Comparison of ENCODE assay signal across 16 mouse cellular contexts in genomic region chr8:92167340-92167783, GRCm38 (mm10).
DNase-seq lines count a peak whose midpoint lies in the region; ATAC-seq and TF ChIP-seq lines count a peak whose summit lies in the region.
"Had no signal": no experiment of that assay in that cellular context is flagged by ENCODE, and none has a peak within 500 bp of the region (broad histone marks: within the 10 kb centered on the region; RNA-seq: fewer than 3 reads in every experiment).

No protein-coding gene starts in this region.

- no peak for TF ChIP-seq POLR2A in thymus, adult 2 months (IDR thresholded peaks at IDR 0.05; ENCODE audit: control insufficient read depth, extremely low read depth, insufficient read depth, low read length, poor library complexity)

- H3K9ac ChIP-seq in kidney, embryonic 14.5 days (ENCODE audit: low read depth, low read length) = no peak overlapping the region
- H3K9ac ChIP-seq in neural tube, embryonic 11.5 days (ENCODE audit: low read length) = no peak overlapping the region
- H3K9ac ChIP-seq in forebrain, embryonic 14.5 days (ENCODE audit: low read length) = no peak overlapping the region
- H3K9ac ChIP-seq: liver, postnatal 0 days had no signal

- H3K4me3 ChIP-seq in kidney, embryonic 14.5 days (ENCODE audit: low read length) = no peak overlapping the region
- no peak overlapping the region for H3K4me3 ChIP-seq in neural tube, embryonic 11.5 days (ENCODE audit: low read depth, low read length)
- no peak overlapping the region for H3K4me3 ChIP-seq in forebrain, embryonic 14.5 days (ENCODE audit: low read depth, low read length)
- H3K4me3 ChIP-seq in thymus, adult 2 months (ENCODE audit: control insufficient read depth, insufficient read depth, low read length) = no peak overlapping the region
- H3K4me3 ChIP-seq: erythroblast, embryonic 14.5 days had no signal

- no peak overlapping the region for H3K27ac ChIP-seq in kidney, embryonic 14.5 days (ENCODE audit: low read depth, low read length)
- H3K27ac ChIP-seq in neural tube, embryonic 11.5 days (ENCODE audit: low read depth, low read length) = no peak overlapping the region
- H3K27ac ChIP-seq in forebrain, embryonic 14.5 days (ENCODE audit: low read depth, low read length) = no peak overlapping the region
- no peak overlapping the region for H3K27ac ChIP-seq in thymus, adult 2 months (ENCODE audit: control insufficient read depth, insufficient read depth, low read length)
- H3K27ac ChIP-seq: hindbrain, postnatal 0 days had no signal

- H3K36me3 ChIP-seq in kidney, embryonic 14.5 days (ENCODE audit: control insufficient read depth, insufficient read depth, low read length) = no peaks in the 10 kb centered on the region
- no peaks in the 10 kb centered on the region for H3K36me3 ChIP-seq in neural tube, embryonic 11.5 days (ENCODE audit: control insufficient read depth, insufficient read depth, low read length)
- no peaks in the 10 kb centered on the region for H3K36me3 ChIP-seq in forebrain, embryonic 14.5 days (ENCODE audit: control insufficient read depth, insufficient read depth, low read length)
- no peaks in the 10 kb centered on the region for H3K36me3 ChIP-seq in thymus, adult 2 months (ENCODE audit: control insufficient read depth, insufficient read depth, low read length)

- TF ChIP-seq CTCF in thymus, adult 2 months (IDR thresholded peaks at IDR 0.05; ENCODE audit: borderline replicate concordance, control insufficient read depth, extremely low read depth, insufficient read depth, low read length, poor library complexity) = no peak

- H3K4me2 ChIP-seq in kidney, embryonic 14.5 days (replicated peaks; ENCODE audit: low read depth, low read length) = no peak overlapping the region
- no peak overlapping the region for H3K4me2 ChIP-seq in neural tube, embryonic 11.5 days (ENCODE audit: low read depth)
- H3K4me2 ChIP-seq in forebrain, embryonic 14.5 days (ENCODE audit: low read length) = no peak overlapping the region

- no peak for DNase-seq in kidney, postnatal 14 days
- DNase-seq in neural tube, embryonic 11.5 days (ENCODE audit: low spot score) = peak; percentile 24
- no peak for DNase-seq in neural tube, embryonic 10.5 days (ENCODE audit: extremely low spot score, low spot score)
- peak; percentile 91 for DNase-seq in forebrain, embryonic 14.5 days (ENCODE audit: low spot score)
- peak; percentile 88 for DNase-seq in retina, postnatal 1 day
- DNase-seq in thymus, adult 2 months = no peak
- no peak for DNase-seq in ovary, postnatal 14 days (ENCODE audit: low spot score)
- DNase-seq: cerebellum, adult 11 months; kidney, adult 9 months; layer of hippocampus, postnatal 36 days; liver, postnatal 0 days; lung, postnatal 36 days; right cerebral cortex, postnatal 25 days had no signal

- H3K9me3 ChIP-seq in kidney, embryonic 14.5 days (ENCODE audit: control insufficient read depth, low read length) = no peaks in the 10 kb centered on the region
- no peaks in the 10 kb centered on the region for H3K9me3 ChIP-seq in neural tube, embryonic 11.5 days (ENCODE audit: control insufficient read depth, low read length)
- no peaks in the 10 kb centered on the region for H3K9me3 ChIP-seq in forebrain, embryonic 14.5 days (replicated peaks; ENCODE audit: control insufficient read depth, low read length)

- peak; percentile 60; the same call in 1 of the 2 replicates for ATAC-seq in kidney, embryonic 14.5 days (ENCODE audit: low FRiP score, low TSS enrichment)
- no peak for ATAC-seq in neural tube, embryonic 11.5 days (ENCODE audit: insufficient read depth, low FRiP score, low TSS enrichment)
- ATAC-seq in forebrain, embryonic 14.5 days = peak; percentile 84
- ATAC-seq: hindbrain, postnatal 0 days; liver, postnatal 0 days had no signal

- no peaks in the 10 kb centered on the region for H3K27me3 ChIP-seq in kidney, embryonic 14.5 days (ENCODE audit: control insufficient read depth, insufficient read depth, low read length)
- no peaks in the 10 kb centered on the region for H3K27me3 ChIP-seq in neural tube, embryonic 11.5 days (ENCODE audit: control insufficient read depth, insufficient read depth, low read length)
- 0 out of 2 replicates have a peak, but pooled peaks cover 2% of the 10 kb centered on the region for H3K27me3 ChIP-seq in forebrain, embryonic 14.5 days (replicated peaks; ENCODE audit: control insufficient read depth, insufficient read depth, low read length)
- H3K27me3 ChIP-seq in thymus, adult 2 months (ENCODE audit: control insufficient read depth, insufficient read depth, low read length) = no peaks in the 10 kb centered on the region

- 12% methylated on average over 4 of the region's 4 CpGs for WGBS in kidney, embryonic 14.5 days
- WGBS in neural tube, embryonic 11.5 days = 16% methylated on average over 4 of the region's 4 CpGs
- WGBS in forebrain, embryonic 14.5 days = 3% methylated on average over 4 of the region's 4 CpGs
- WGBS in thymus, adult 2 months = 90% methylated on average over 4 of the region's 4 CpGs

- H3K4me1 ChIP-seq in kidney, embryonic 14.5 days (ENCODE audit: control insufficient read depth, insufficient read depth, low read length) = peaks cover 5% of the 10 kb centered on the region
- peaks cover 4% of the 10 kb centered on the region; the same call in 1 of the 2 replicates for H3K4me1 ChIP-seq in neural tube, embryonic 11.5 days (ENCODE audit: control insufficient read depth, insufficient read depth, low read length)
- peaks cover 8% of the 10 kb centered on the region; the same call in 1 of the 2 replicates for H3K4me1 ChIP-seq in forebrain, embryonic 14.5 days (ENCODE audit: control insufficient read depth, insufficient read depth, low read length)
- no peaks in the 10 kb centered on the region for H3K4me1 ChIP-seq in thymus, adult 2 months (replicated peaks; ENCODE audit: control insufficient read depth, insufficient read depth, low read length)

Comparison
In these comparisons a context has a peak if more than half of its experiments do, and no peak if none do; other contexts are left out.
1. DNase-seq: peak in neural tube, embryonic 11.5 days (single experiment), forebrain, embryonic 14.5 days (single experiment) and retina, postnatal 1 day (single experiment); none in kidney, postnatal 14 days (single experiment), neural tube, embryonic 10.5 days (single experiment), thymus, adult 2 months (single experiment) and ovary, postnatal 14 days (single experiment).